Mouse (Mus musculus) CD4-positive, CD25-positive, alpha-beta regulatory T cell, adult 4 months (primary cell): ENCODE measurements at regions not wholly inside any gene's neighbourhood (a gene's known extent, or its start where the extent isn't known, plus 50 kb on each side); places are given as distances from the start of the nearest gene placed in this dataset.

Experiments
- ATAC-seq: one replicate; pipeline ENCODE4 v1.8.0; 2017

DNA sequence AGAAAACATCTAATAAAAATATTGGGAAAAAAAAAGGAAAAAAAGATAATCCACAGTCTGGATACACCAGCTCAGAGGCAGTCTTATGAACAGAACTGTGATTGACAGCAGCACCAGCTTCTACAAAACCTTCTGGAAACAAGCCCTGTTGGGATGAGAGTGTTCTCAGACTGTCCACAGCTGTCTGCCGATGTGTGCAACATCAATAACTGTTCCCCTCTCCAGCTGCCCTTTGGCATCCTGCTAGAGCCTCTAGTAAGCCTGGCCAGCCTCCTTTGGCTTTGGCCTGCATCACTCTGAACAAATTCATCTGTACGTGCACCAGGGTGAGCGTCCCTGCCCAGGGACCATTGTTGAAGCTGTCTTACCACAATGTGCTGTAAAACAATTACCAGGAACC lies 137.0 kb upstream of the Irs2 start:
- no peak for ATAC-seq

DNA sequence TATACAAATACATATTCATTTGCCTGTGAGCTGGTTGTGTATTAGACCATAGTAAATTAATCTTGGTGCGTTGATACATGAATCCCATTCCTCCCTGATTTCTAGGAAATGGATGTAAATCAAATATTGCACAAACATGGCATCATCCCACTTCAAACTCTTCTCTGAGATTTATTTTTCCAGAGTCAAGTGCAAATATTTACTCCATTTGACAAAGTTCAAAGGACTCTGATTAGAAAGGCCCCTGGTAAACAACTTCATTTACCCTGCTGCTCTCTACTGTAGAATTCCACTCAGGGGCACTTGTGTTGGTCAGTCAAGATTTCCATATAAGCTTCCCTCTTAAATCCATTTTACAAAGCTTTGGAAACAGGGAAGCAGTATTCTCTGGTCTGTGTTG lies 132.3 kb upstream of the Irs2 start:
- no peak for ATAC-seq

DNA sequence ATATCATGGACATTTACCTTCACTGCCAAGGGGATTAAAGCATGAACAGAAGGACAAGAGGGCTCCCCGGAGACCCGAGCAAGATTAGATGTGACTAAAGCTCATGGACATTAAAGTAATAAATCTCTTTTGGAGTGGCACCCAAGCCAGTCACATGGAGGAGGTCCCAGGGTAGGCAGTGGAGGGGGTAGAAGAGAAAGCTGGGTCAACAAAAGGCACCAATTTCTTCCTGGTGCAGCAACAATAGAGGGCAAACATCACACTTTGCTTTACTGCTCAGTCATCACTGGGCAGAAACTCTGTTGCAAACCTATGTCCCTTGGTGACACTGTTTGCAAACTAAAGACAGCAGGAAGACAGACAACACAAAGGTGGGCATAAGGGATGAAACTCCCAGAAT lies 131.0 kb upstream of the Irs2 start:
- no peak for ATAC-seq

DNA sequence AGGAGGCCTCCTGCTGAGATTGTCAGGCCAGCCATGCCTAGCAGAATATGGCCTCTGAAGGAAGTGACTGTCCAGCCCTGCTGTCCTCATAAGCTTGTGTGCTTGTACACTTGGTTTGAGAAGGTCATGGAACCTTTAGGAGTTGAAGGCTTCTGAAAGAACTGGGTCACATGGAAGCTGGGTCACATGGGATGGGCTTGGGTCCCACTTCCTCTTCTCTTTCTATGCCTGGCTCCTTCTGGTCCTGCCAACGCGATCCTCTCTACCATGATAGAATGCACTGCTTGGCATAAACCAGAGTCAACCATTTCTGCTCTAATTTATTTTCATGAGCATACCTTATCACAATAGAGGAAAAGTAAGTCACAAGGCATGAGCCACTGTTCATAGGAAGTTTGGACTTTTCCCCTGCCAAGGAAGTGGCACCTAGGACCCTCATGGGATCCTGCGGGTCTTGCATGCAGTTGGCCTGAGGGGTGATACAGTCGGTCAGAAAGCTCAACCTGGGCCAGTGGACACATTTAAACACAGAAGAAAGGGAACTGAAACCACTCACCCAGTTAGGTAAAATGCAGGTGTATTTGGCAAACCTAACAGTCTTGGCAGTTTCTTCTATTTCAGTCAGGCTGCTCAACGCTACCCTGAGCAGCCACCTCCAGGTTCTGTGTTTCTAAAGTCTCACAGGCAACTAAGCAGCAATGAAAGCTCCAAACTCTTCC lies 130.2 kb upstream of the Irs2 start:
- no peak for ATAC-seq

DNA sequence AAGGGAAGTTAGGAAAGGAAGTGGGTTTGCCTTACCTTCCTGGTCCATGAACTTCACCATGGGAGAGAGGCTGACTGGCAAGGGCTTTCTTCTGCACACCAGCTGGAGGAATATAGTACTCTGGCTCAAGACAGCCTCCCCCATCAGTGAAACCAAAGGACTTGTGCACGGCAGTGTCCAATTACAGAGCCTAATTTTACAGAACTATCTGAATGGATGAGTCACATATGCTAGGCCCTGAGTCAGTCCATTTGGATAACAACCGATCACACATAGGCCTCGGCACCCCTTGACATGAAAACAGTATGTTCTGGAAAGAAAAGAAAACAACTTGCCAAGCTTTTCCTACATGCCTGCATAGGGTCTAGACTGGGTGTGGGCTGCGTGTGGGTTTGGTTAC lies 128.3 kb upstream of the Irs2 start:
- ATAC-seq, result no peak

DNA sequence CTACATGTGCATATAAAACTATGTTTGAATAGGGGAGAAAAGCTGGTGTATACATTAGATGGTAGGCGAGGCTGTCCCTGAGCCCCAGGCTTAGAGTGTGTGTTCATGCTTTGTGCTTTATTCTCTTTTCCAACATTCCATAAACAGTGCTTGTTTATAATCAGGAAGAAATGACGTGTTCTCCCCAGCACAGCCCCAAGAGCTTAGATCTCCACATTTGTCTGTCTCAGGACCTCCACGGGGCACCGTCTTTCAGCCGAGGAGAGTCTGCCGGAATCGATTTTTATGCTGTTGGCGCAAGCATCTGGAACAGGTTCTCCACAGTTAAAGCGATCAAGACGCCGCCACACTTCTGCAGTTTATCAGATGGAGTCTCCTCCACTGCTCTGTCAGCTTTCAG lies 126.9 kb upstream of the Irs2 start:
- no peak for ATAC-seq

DNA sequence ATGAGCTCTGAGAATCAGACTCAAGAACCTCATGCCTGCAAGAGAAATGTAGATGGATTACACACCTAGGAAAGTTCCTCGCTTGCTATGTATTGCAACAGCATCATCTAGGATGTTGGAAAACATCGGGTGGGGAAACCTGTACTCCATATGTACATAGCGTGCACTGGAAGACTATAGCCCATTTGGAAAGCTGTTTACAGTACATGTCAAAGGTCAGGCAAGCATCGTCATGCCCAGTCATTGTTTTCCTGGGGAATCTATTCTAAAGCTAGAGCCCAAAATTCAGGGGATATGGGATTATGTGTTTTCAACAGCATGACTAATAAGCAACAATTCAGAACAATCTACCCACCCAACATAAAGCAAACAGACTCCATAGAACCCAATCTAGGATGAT lies 126.3 kb upstream of the Irs2 start:
- ATAC-seq, result no peak

DNA sequence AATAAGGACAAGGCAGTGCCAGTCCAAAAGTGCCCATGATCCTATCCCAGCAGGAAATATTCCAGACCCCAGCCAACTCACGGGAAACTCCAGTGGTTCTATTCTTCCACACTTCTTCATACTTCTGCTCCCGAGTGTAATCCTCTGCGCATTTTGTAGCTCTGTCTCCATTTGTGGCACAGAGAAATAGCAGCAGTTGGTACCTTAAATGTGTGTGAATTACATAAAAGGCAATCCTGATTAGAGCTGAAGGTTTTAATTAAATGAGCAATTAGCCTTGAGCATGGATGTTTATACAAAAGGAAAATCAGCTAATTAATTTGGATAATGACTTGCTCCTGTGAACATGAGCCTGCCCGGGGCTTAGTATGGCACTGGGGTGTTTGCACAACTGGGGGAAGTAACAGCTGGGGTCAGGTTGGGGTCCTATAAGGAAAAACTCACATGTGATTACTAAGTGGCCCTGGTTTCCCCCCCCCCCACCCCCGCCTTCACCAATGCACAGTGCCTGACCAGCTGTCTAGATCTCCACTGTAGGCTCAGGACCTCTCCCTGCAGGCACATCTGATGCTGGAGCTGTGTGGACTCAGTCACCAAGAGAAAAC lies 110.9 kb upstream of the Irs2 start:
- no peak for ATAC-seq

DNA sequence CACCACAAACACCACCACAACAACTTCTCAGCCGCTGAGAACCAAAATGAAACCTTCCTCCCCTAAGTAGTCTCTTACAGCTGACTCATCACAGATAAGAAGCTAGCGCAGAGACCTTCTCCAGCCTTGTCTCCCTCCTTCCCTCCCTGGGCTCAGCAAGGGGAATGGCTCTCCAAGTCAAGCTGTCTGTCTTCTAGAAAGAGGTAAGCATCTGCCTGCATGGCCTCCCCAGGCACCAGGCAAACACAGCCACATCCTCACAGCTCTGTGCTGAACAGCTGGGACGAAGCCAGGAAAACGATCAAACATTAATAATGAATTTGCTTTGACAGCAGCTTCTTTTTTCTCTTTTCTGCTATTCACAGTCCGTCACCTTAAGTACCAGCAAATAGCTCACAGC lies 108.3 kb upstream of the Irs2 start:
- ATAC-seq, result no peak

DNA sequence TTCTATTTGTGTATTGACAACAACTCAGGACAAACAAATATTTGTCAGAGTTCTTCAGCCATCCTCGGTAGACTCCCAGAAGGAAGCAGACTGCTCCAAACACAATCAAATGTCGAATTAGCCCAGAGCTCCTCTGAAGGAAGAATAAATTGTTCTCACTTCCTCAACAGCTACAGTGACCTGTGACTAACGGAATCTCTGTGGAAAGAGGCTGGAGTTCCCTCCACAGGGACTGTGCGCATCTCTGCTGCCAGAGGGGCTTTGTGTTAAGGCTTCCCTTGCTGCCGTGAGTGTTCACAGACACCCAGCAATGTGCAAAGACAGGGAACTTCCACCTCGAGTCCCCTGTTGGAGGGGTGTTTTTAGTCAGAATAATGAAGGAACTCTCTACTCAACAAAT lies 107.0 kb upstream of the Irs2 start:
- ATAC-seq, result no peak

DNA sequence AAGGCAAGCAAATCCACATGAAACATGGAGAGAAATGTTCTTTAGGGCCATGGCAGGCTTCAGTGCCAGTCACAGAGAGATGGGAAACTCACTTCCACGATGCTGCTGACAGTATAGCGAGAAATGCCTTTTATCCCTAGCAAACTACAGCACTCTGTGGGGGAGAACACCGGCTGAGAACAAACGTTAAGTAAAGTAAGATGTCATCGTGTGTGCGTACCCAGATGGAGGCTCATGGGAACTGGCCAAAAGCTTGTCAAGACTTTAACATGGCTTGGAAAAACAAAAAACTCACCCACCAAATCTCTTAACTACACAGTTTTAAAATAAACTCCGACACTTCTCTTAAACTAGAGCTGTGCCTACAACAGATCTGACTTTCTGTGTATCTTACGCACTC lies 106.3 kb upstream of the Irs2 start:
- no peak for ATAC-seq

DNA sequence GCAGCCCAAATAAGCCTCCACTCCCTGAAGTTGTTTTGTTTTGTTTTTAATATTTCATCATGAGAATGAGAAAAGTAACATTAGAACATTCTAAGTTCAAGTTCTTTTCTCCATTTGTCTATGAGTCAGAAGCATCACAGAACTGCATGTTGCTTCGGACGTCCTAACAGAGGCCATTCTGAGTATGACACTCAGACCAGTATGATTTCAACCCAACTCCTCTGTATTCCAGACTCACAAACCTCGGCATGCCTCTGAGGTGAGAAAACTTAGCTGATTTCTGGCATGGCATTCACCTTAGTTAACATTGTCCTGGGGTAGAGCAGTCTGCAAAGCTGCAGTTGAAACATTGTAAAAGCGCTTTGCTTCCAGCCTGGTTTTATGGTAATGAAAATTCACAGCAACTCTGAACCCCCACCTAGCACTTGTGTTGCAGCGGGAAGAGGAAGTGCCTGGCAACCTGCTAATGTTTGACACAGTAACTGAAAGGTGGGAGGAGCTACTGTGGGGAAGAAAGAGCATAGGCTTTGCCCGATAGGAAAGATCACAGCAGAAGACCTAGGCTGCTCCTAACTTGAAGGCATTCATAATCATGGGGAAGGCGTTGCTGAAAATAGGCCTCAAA lies 104.8 kb upstream of the Irs2 start:
- ATAC-seq, result peak; percentile 64

DNA sequence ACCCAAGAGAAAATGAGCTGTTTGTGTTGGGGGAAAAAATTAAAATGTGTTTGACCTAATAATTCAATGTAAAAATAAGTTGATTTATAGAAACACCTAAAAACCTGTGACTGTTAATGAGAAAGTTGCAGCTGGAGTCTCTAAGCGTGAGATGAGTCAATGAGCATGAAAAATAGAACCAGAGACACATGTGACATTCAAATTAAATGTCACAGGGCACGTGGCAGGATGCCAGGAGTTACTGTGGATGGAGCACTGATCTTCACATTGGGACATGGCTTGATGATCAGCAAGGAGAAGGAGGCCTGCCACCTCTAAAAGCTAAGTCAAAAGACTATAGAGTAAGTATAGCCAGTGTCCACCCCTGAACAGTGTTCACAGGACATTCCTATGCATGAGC lies 103.7 kb upstream of the Irs2 start:
- ATAC-seq, result no peak

DNA sequence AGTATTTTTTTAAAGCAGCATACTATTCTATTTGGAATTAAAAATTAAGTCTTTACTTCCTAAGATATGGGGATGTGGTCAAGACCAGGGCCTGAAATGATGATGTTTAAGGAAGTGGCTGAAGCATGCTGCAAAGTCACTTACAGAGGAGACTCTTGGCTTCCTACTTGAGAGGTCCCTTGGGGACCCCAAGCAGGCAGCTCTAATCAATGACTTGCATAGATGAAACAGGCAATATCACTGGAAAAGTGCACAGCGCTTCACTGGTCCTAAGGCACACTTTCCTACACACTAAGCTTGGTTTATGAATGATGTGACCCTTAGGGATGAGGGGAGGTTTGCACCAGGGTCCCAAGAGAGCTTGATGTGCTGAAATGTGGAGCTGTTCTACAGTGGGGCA lies 99.2 kb upstream of the Irs2 start:
- ATAC-seq, result no peak

DNA sequence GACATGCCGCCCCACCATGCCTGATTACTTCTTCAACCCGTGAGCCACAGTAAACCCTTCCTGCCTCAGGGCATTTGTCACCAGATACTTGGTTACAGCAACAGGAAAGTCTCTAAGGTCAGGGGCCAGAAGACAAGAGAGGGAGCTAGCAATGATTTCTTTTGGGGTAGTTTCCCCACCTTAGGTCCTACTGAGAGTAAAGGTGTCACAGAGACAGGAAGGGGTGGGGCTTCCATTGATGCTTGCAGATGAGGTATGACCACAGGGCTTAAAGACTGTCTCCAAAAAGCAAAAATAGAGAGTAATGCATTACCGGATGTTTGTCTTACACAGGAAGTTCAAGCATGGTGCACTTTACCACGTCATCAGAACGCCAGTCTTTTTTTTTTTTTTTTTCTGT lies 98.8 kb upstream of the Irs2 start:
- peak; percentile 82 for ATAC-seq

DNA sequence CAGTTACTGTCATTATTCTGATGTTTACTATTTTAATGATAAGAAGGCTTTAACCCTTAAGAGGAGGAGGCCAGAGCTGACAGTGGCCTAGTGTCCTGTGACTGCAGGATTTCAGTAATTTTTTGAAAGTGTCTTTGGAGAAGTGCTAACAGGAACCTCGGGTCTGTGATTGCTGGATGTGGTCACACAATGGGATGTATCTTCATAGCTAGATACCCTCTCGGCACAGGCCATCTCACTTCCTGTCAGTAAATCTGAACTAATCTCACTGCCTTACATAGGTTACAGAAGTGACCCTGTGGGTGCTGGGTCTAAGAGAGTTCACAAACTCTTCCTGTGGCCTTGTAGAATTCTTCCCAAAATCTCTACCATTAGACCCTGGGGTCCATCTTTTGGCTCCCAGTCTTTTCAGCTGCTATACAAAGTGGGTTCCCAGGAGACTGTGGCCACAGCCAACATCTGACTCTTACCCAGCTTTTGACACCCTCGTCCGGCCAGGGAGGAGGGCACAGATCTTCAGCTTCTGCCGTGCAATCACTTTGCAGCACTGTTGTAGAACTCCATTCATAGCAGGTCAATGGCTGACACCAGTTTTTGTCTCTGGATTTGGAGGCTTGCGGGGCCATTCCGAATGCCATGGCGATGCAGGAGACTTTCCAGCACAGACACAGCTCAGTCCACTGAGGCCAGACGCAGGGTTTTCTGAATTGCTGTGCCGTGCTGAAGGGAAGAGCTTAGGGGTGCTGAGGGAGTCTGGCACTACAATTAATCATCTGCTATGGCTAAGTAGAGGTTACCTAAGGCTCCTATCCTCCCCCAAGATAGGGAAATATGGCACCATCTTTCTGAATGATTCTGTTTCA lies 95.7 kb upstream of the Irs2 start:
- ATAC-seq, result no peak

DNA sequence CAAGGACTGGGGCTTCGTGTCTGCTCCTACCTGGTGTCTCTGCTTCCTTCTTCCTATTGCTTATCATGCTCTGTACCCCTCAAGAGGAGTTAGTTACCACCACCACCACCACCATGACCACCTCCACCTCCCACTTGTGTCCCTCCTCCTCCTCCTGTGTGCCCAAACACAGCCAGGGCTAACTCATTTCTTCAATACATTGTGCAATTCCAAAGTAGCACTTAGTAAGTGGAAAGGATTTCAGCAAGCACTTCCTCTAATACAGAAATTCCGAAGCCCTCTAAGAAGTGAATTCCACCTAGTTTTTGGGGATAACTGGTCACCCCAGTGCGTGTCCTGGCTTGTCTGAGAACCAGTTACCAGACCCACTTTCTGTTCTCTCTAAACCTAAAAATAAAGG lies 92.1 kb upstream of the Irs2 start:
- ATAC-seq, result no peak

DNA sequence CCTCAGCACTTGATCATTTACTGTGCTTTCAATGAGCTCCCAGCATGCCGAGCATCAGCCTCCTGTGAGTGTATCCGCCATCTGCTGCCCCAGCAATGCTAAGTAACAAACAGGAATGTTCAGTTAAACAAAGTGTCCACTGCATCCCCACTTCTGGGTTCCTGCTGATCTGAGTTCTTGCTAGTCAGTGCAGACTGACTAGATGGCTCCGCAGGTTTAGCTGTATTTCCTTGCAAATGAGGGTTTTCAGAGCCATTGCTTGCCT lies 91.3 kb upstream of the Irs2 start:
- no peak for ATAC-seq

DNA sequence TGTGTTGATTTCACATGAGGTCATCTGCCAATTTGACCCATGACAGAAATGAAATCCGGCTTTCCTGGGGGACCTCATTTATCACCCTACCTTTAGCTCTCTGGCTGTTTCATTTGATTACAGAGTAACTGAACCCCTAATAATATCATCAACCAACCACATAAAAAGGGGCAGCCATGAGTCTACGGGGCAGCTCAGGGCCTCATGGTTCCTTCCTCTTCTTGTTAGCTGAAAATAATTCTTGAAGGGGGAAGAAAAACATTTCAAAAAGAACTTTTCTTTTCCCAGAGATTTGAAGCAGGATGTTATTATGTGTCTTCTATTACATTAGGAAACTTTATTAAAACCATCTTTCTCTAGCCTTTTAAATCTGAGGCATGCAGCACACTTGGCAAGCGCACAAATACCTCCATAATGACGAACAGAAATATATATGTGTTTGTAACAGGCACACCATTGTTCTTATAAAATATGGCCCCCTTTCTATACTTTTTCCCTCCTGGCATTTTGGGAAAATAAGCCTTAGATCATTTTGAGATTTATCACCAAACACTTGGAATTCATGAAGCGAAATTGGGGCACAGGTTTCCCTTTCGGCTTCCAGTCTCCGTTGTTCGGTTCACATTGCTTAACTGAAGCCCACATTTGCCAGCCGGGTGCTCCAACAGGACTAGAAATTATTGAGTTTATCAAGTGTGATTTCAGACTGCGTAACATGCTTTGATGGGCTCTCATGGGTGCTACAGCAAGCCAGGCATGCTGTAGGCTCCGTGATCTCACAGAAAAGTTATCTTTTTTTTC lies 90.7 kb upstream of the Irs2 start:
- ATAC-seq, result no peak

DNA sequence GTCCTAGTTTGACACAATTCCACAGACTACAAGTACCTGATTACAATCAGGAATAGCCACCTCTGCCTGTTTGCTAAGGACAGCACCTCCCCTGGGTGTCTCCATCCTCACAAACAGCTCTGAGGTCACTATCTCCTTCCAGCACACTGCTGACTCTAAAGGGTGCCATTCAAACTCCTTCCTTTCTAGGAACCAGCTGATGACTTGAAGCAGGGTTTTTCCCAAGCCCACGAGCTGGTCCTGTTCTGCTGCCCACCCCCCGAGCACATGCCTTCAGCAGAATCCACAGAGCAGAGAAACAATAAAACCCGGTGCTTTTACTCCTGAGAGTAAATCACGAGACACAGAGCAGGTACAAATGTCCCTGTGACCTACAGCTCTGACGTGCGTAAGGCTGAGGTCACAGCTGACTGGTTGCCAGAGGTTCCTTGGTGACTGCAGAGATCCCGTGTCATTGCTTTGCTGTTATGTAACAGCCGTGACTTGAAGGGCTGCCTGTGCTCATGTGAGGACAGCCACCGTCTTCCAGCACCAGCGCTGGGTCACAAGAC lies 90.0 kb upstream of the Irs2 start:
- no peak for ATAC-seq

DNA sequence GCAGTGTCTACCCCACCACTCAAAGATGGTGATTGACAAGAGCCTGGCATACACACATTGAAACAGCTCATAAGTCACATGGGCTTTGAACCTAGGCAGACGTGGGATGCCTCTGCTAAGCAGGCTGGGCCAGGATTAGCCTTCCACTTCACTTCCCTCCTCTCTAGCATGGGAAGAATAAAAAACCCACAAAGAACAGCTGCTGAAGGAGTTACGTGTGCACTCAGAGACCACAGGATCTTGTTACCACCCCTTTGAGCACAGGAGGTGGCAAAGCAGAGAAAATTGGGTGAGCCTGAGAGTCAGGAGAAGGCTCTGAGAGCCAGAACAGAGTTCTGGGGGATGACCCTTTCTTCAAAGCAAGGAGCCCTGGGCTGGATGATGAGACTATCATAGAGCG lies 89.6 kb upstream of the Irs2 start:
- ATAC-seq, result no peak

DNA sequence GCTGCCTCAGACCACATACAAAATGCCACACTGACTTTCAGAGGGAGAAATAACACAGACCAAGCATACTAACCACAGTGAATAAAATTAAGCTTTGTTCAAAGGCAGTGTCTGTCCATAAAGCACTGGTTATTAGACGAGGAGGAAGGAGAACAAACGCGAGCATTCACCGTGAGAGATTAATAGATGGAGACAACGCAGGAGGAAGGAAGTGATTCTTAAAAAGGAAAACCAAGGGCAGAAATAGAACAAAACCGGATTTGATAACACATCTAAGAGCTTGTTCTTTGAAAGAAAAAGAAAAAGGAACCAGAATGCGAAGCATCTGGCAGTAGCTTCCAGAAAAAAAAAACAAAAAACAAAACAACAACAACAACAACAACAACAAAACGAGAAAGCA lies 86.3 kb upstream of the Irs2 start:
- no peak for ATAC-seq

DNA sequence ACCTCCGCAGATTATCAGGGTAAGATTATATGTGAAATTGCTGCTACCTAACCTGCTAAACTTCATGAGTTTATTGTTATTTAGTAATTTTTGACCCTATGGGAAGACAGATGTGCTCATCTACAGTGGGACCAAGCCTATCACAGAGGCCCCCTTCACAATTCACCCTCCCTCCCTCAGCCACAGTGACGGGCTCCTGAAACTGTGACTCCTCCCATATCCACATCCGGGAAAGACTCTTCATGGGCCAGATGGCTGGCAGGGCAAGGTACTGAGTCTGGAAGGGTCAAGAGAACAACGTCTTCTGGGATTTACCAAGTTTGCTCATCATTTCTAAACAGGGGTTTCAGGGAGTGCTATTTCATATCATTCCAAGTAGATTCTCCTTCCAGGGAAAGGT lies 84.1 kb upstream of the Irs2 start:
- ATAC-seq, result no peak
